15 mouse cellular contexts compared by ENCODE assay signal in the genomic region with DNA sequence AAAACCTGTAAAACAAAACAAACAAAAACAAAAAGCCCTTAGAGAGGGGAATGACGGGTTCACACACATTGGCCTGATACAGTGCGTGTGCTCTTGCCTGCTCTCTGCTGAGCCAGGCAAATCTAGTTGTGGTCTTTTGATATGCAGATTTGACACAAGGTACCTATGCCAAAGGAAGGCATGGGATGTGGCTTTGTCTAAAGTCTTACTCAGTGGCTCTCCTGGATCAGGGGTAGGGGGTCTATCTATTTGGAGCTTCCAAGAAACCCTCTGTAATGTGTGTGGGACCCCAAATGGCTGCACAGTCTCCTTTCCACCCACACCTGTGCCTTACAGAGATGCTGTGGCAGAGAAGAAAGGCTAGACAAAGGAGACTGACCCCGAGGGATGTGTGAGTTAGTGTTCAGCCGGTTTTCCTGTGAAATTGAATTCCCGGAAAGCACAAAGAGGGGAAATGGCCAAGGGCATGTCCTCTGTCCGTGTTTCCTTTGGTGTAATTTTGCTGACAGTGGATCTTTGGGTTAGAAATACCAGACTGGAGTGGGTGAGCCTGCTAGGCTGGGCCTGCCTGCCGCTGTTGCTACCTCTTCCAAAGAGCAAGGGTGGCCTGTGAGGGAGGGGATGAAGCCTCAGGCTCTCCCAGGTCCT.
DNase-seq lines count a peak whose midpoint lies in the region; ATAC-seq and TF ChIP-seq lines count a peak whose summit lies in the region.
"Had no signal": no experiment of that assay in that cellular context is flagged by ENCODE, and none has a peak within 500 bp of the region (broad histone marks: within the 10 kb centered on the region; RNA-seq: fewer than 3 reads in every experiment).

No protein-coding gene starts in this region.

- H3K27me3 ChIP-seq in liver, adult 2 months (ENCODE audit: control insufficient read depth, insufficient read depth, low read length): no peaks in the 10 kb centered on the region
- H3K27me3 ChIP-seq in liver, embryonic 11.5 days (replicated peaks; ENCODE audit: control insufficient read depth, insufficient read depth, low read length): no peaks in the 10 kb centered on the region; the same call in 1 of the 2 replicates
- no peaks in the 10 kb centered on the region for H3K27me3 ChIP-seq in lung, postnatal 0 days (replicated peaks; ENCODE audit: insufficient read depth, low read length)

- no peak for ATAC-seq in liver, embryonic 11.5 days (replicated peaks; ENCODE audit: low FRiP score)
- peak; percentile 65 for ATAC-seq in lung, postnatal 0 days
- no peak for ATAC-seq in erythroblast, adult 5-6 weeks (replicated peaks; ENCODE audit: low FRiP score, poor library complexity, severe bottlenecking)
- ATAC-seq: forebrain, embryonic 14.5 days; inflammation-experienced regulatory T-cells, adult 6 months had no signal

- no peaks in the 10 kb centered on the region for H3K4me1 ChIP-seq in liver, adult 2 months (ENCODE audit: control insufficient read depth, insufficient read depth, low read length)
- H3K4me1 ChIP-seq in liver, embryonic 11.5 days (replicated peaks; ENCODE audit: control insufficient read depth, insufficient read depth, low read length): peaks cover 5% of the 10 kb centered on the region
- no peaks in the 10 kb centered on the region for H3K4me1 ChIP-seq in lung, postnatal 0 days (ENCODE audit: insufficient read depth, low read depth, low read length)

- no peak overlapping the region for H3K4me2 ChIP-seq in liver, embryonic 11.5 days
- no peak overlapping the region for H3K4me2 ChIP-seq in lung, postnatal 0 days (replicated peaks; ENCODE audit: low read depth, low read length)
- H3K4me2 ChIP-seq: limb, embryonic 15.5 days had no signal

- no peaks in the 10 kb centered on the region for H3K9me3 ChIP-seq in liver, embryonic 11.5 days (ENCODE audit: control insufficient read depth, low read length)
- H3K9me3 ChIP-seq in lung, postnatal 0 days (ENCODE audit: low read length): no peaks in the 10 kb centered on the region
- H3K9me3 ChIP-seq: limb, embryonic 15.5 days had no signal

- WGBS in liver, adult 2 months: 60% methylated on average over 7 of the region's 7 CpGs
- 62% methylated on average over 7 of the region's 7 CpGs for WGBS in liver, embryonic 11.5 days
- WGBS in lung, postnatal 0 days: 50% methylated on average over 7 of the region's 7 CpGs

- peak; percentile 4 for DNase-seq in heart, adult 8-10 months (ENCODE audit: low spot score)
- DNase-seq in heart, postnatal 4 days: no peak
- DNase-seq in liver, adult 2 months (ENCODE audit: extremely low read depth, low read depth, low spot score): peak; percentile 8
- DNase-seq in liver, embryonic 11.5 days (ENCODE audit: low spot score): no peak
- peak; percentile 18 for DNase-seq in WW6 (ENCODE audit: low read depth, low spot score)
- peak; percentile 21 for DNase-seq in lung, postnatal 0 days (ENCODE audit: low spot score)
- DNase-seq in T-cell, adult 2 months (ENCODE audit: low spot score): no peak
- DNase-seq: adrenal gland, postnatal 10 days; cerebellum, adult 11 months; gastrocnemius, postnatal 25 days; right cerebral cortex, postnatal 25 days had no signal

- TF ChIP-seq POLR2A in liver, adult 2 months (IDR thresholded peaks at IDR 0.05; ENCODE audit: extremely low read depth, insufficient read depth, low read length): no peak

- no peaks in the 10 kb centered on the region for H3K79me2 ChIP-seq in liver, adult 2 months (ENCODE audit: control insufficient read depth, insufficient read depth, low read length)

- H3K9ac ChIP-seq in liver, adult 2 months (ENCODE audit: low read depth, low read length): no peak overlapping the region
- no peak overlapping the region for H3K9ac ChIP-seq in liver, embryonic 11.5 days (ENCODE audit: low read depth, low read length)
- no peak overlapping the region for H3K9ac ChIP-seq in lung, postnatal 0 days (replicated peaks; ENCODE audit: low read depth)
- H3K9ac ChIP-seq: limb, embryonic 15.5 days had no signal

- no peaks in the 10 kb centered on the region for H3K36me3 ChIP-seq in liver, adult 2 months (ENCODE audit: control insufficient read depth, insufficient read depth, low read length)
- no peaks in the 10 kb centered on the region for H3K36me3 ChIP-seq in liver, embryonic 11.5 days (ENCODE audit: control insufficient read depth, insufficient read depth, low read length)
- no peaks in the 10 kb centered on the region for H3K36me3 ChIP-seq in lung, postnatal 0 days (ENCODE audit: insufficient read depth, low read length)
- H3K36me3 ChIP-seq: limb, embryonic 15.5 days had no signal

- H3K27ac ChIP-seq in liver, adult 2 months (replicated peaks; ENCODE audit: insufficient read depth, low read depth, low read length): peak overlapping the region; percentile 45; the same call in 1 of the 2 replicates
- no peak overlapping the region; the same call in 1 of the 2 replicates for H3K27ac ChIP-seq in liver, embryonic 11.5 days (ENCODE audit: low read depth, low read length)
- H3K27ac ChIP-seq in lung, postnatal 0 days (ENCODE audit: low read length): peak overlapping the region; percentile 43
- H3K27ac ChIP-seq: limb, embryonic 15.5 days had no signal

- TF ChIP-seq CTCF in liver, adult 2 months (IDR thresholded peaks at IDR 0.05; ENCODE audit: low read depth, low read length): no peak
- TF ChIP-seq CTCF in lung, postnatal 0 days (IDR thresholded peaks at IDR 0.05): no peak

- H3K4me3 ChIP-seq in liver, adult 2 months (ENCODE audit: insufficient read depth, low read depth, low read length): no peak overlapping the region
- H3K4me3 ChIP-seq in liver, embryonic 11.5 days (ENCODE audit: low read depth, low read length): no peak overlapping the region
- no peak overlapping the region for H3K4me3 ChIP-seq in lung, postnatal 0 days (ENCODE audit: low read depth, low read length)
- H3K4me3 ChIP-seq: limb, embryonic 15.5 days had no signal

- TF ChIP-seq EP300 in lung, postnatal 0 days (IDR thresholded peaks at IDR 0.05): peak; percentile 70; the same call in 1 of the 2 replicates

Comparison
In these comparisons a context has a peak if more than half of its experiments do, and no peak if none do; other contexts are left out.
1. DNase-seq: peak in heart, adult 8-10 months (single experiment), liver, adult 2 months (single experiment), WW6 (single experiment) and lung, postnatal 0 days (single experiment); none in heart, postnatal 4 days (single experiment), liver, embryonic 11.5 days (single experiment) and T-cell, adult 2 months (single experiment).